Mouse (Mus musculus): ENCODE measurements at regions not wholly inside any gene's neighbourhood (a gene's known extent, or its start where the extent isn't known, plus 50 kb on each side); places are given as distances from the start of the nearest gene placed in this dataset.

- no peak for TF ChIP-seq FLI1 (IDR thresholded peaks at IDR 0.05; ENCODE audit: low read length)
- TF ChIP-seq GATA1 (IDR thresholded peaks at IDR 0.05; ENCODE audit: borderline replicate concordance, low read length), result no peak
Observed at GRCm38 (mm10) chr12:25711186-25711585, 614.2 kb upstream of the Id2 start.

All from megakaryocyte, embryonic 14.5 days (primary cell).